Mouse (Mus musculus) embryonic facial prominence, embryonic 10.5 days (tissue): ENCODE measurements around the gene Kdelc1. TPM values are rescaled to one million over a fixed set of nuclear protein-coding genes. Genes with fewer than 3 reads are reported as not detected.

ENCODE experiments used
- polyA plus RNA-seq: library from polyadenylated mRNA; unstranded; fragments of >200 nt; fragmentation: Nextera tagmentation; extraction: Ambion mirVana; gene quantifications from 2 replicates; pipeline ENCODE4 v1.2.1, GENCODE M21; 2016

Kdelc1 gene
- polyA plus RNA-seq, 1 experiment from 2014 or later = 70.1 TPM

Other genes starting within 250 kb of the Kdelc1 start
- 78.5 and 78.8 TPM in 2 replicates for gene Tpp2, start 185.2 kb downstream of the Kdelc1 start, polyA plus RNA-seq
- 0.61 and 0.75 TPM in 2 replicates for gene Mettl21c, start 98.8 kb downstream of the Kdelc1 start, polyA plus RNA-seq
- 0.19 and 0.24 TPM in 2 replicates for gene Gm8251, start 56.9 kb downstream of the Kdelc1 start, polyA plus RNA-seq
- gene Tex30, start 16.4 kb downstream of the Kdelc1 start, polyA plus RNA-seq = 106 and 112 TPM in 2 replicates
- gene Bivm, start 149 bp upstream of the Kdelc1 start, polyA plus RNA-seq = 25.4 and 26.6 TPM in 2 replicates
- 21.5 and 24.5 TPM in 2 replicates for gene Ercc5, start 28.9 kb upstream of the Kdelc1 start, polyA plus RNA-seq
- not detected in 2 replicates for gene Mettl21e, start 100.2 kb upstream of the Kdelc1 start, polyA plus RNA-seq